Mouse (Mus musculus) 3134 (cell line): ENCODE data around the gene Gm21985.
A peak's percentile ranks its signal among the peaks of the same experiment; 100 is the strongest.

Source experiments
- DNase-seq: peaks from one replicate; pipeline ENCODE4 v3.0.0-alpha.2; 2011; ENCODE audit warnings: low spot score; ENCODE audit not compliant: insufficient read length; ENCODE audit errors: extremely low read depth

Gm21985 gene

GRCm38 (mm10) chr2:112318227-112318626 lies 52.1 kb downstream of the Gm21985 start:
- DNase-seq: no peak

- DNase-seq: peak; percentile 7
Measured at GRCm38 (mm10) chr2:112318905-112319304, 52.8 kb downstream of the Gm21985 start.

- DNase-seq: no peak
Measured at GRCm38 (mm10) chr2:112328069-112328777, 62.1 kb downstream of the Gm21985 start.

GRCm38 (mm10) chr2:112332051-112332898 lies 66.2 kb downstream of the Gm21985 start:
- no peak for DNase-seq

- DNase-seq: peak; percentile 4
Measured at GRCm38 (mm10) chr2:112337211-112337610, 71.1 kb downstream of the Gm21985 start.

- no peak for DNase-seq
Measured at GRCm38 (mm10) chr2:112339736-112340135, 73.6 kb downstream of the Gm21985 start.

- DNase-seq: no peak
Measured at GRCm38 (mm10) chr2:112341117-112341516, 75.0 kb downstream of the Gm21985 start.

GRCm38 (mm10) chr2:112348246-112348645 lies 82.1 kb downstream of the Gm21985 start:
- DNase-seq: no peak

- no peak for DNase-seq
Measured at GRCm38 (mm10) chr2:112353685-112354455, 87.8 kb downstream of the Gm21985 start.

GRCm38 (mm10) chr2:112359611-112360010 lies 93.5 kb downstream of the Gm21985 start:
- peak; percentile 9 for DNase-seq

- DNase-seq: no peak
Measured at GRCm38 (mm10) chr2:112360012-112360780, 94.1 kb downstream of the Gm21985 start.

GRCm38 (mm10) chr2:112360781-112361169 lies 94.7 kb downstream of the Gm21985 start:
- no peak for DNase-seq

- no peak for DNase-seq
Measured at GRCm38 (mm10) chr2:112367222-112367621, 101.1 kb downstream of the Gm21985 start.

GRCm38 (mm10) chr2:112367726-112368673 lies 101.9 kb downstream of the Gm21985 start, which contains the start of gene Emc4:
Emc4 (minus strand) TSS chr2:112368027.
- peak; percentile 85 for DNase-seq

GRCm38 (mm10) chr2:112369941-112370340 lies 103.8 kb downstream of the Gm21985 start:
- peak; percentile 28 for DNase-seq

- peak; percentile 78 for DNase-seq
Measured at GRCm38 (mm10) chr2:112373141-112373540, 107.0 kb downstream of the Gm21985 start.

GRCm38 (mm10) chr2:112374610-112375009 lies 108.5 kb downstream of the Gm21985 start:
- DNase-seq: no peak

- DNase-seq: peak; percentile 94
Measured at GRCm38 (mm10) chr2:112378973-112379898, 113.1 kb downstream of the Gm21985 start, which contains the start of gene Katnbl1. Katnbl1 (plus strand) TSS chr2:112379211.
